Mouse (Mus musculus) hindbrain, postnatal 0 days (tissue): ENCODE data around the gene Zkscan2. TPM values are rescaled to one million over a fixed set of nuclear protein-coding genes. Genes with fewer than 3 reads are reported as not detected.

Experiments
- ATAC-seq: fragments of 200-750 bp; cut with Nextera tagmentation; 2 replicates; pipeline ENCODE4 v1.8.0; 2017; ENCODE audit warnings: mild to moderate bottlenecking, moderate TSS enrichment, moderate library complexity
- DNase-seq: peaks from one replicate; pipeline ENCODE4 v3.0.0-alpha.2; 2015; ENCODE audit warnings: low spot score
- H3K27ac ChIP-seq: fragments of 300-500 bp; sonication (generic); 2 replicates; pipeline ENCODE4 v1.5.1; 2014; ENCODE audit warnings: mild to moderate bottlenecking
- H3K27me3 ChIP-seq: fragments of 300-500 bp; sonication (generic); 2 replicates; pipeline ENCODE4 v1.6.1; 2014; ENCODE audit warnings: low read length, mixed read lengths; ENCODE audit not compliant: insufficient read depth
- H3K36me3 ChIP-seq: fragments of 300-500 bp; sonication (generic); 2 replicates; pipeline ENCODE4 v1.6.1; 2014; ENCODE audit warnings: low read length, mixed read lengths; ENCODE audit not compliant: insufficient read depth
- H3K4me1 ChIP-seq: fragments of 300-500 bp; sonication (generic); 2 replicates; pipeline ENCODE4 v1.6.1; 2014; ENCODE audit warnings: antibody characterized with exemption, low read length, mixed read lengths; ENCODE audit not compliant: insufficient read depth
- H3K4me2 ChIP-seq: fragments of 300-500 bp; sonication (generic); 2 replicates; pipeline ENCODE4 v1.6.1; 2014; ENCODE audit warnings: low read depth, mild to moderate bottlenecking, low read length, moderate library complexity, mixed read lengths
- H3K4me3 ChIP-seq: fragments of 300-500 bp; sonication (generic); 2 replicates; pipeline ENCODE4 v1.5.1; 2014; ENCODE audit warnings: low read length
- H3K9ac ChIP-seq: fragments of 300-500 bp; sonication (generic); replicated peaks from 2 replicates; pipeline ENCODE4 v1.6.1; 2014; ENCODE audit warnings: mild to moderate bottlenecking, low read length, moderate library complexity, mixed read lengths
- H3K9me3 ChIP-seq: fragments of 300-500 bp; sonication (generic); 2 replicates; pipeline ENCODE4 v1.6.1; 2016; ENCODE audit warnings: low read length, mixed read lengths
- CTCF ChIP-seq: IDR thresholded peaks from 2 replicates; pipeline ENCODE4 v1.5.1; 2016; ENCODE audit warnings: antibody characterized with exemption, control low read depth, low read depth
- WGBS: fragments of 180-500 bp; shearing (Covaris S2); extraction: QIAGEN DNeasy Blood & Tissue Kit; methylation state at CpG from one replicate; pipeline ENCODE4 v1.1.7; 2014; 5-methylcytosine and 5-hydroxymethylcytosine counted together
- polyA plus RNA-seq: library from polyadenylated mRNA; unstranded; fragments of >200 nt; fragmentation: Nextera tagmentation; extraction: Ambion mirVana; gene quantifications from 2 replicates; pipeline ENCODE4 v1.2.1, GENCODE M21; 2015
- total RNA-seq: library from RNA; depleted of rRNA; stranded (reverse); fragments of >200 nt; gene quantifications from 2 replicates; pipeline ENCODE4 v1.2.3, GENCODE M21; 2014; rRNA removed

Gene Zkscan2
- total and polyA plus RNA-seq, 2 experiments from 2014 or later: 8.0 to 14.4 TPM

DNA sequence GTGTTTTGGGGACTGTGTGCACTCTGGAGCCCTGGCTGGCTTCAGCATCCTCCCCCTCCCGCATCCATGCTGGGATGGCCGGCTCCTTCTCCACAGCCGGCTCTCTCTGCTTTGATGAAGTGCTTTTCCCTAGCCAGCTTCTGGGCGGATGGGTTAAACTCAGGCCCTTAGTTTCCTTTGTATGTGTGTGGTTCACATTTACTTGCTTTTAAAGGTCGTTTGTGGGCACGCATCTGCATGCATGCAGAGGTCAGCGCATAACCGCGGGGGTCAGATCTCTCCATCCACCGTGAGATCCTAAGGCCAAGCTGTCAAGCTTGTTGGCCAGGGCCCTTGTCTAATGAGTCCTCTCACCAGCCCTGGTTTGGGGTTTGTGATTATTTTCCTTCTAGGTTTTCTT, 50.6 kb downstream of the Zkscan2 start:
- H3K4me2 ChIP-seq: no peak overlapping the region
- no peak overlapping the region for H3K9ac ChIP-seq
- H3K9me3 ChIP-seq: no peaks in the 10 kb centered on the region
- H3K4me1 ChIP-seq: no peaks in the 10 kb centered on the region
- H3K4me3 ChIP-seq: no peak overlapping the region
- DNase-seq: no peak
- ATAC-seq: no peak
- WGBS: 57% methylated on average over 10 of the region's 10 CpGs
- no peak overlapping the region for H3K27ac ChIP-seq
- H3K27me3 ChIP-seq: no peaks in the 10 kb centered on the region
- no peaks in the 10 kb centered on the region for H3K36me3 ChIP-seq
- TF ChIP-seq CTCF: no peak

DNA sequence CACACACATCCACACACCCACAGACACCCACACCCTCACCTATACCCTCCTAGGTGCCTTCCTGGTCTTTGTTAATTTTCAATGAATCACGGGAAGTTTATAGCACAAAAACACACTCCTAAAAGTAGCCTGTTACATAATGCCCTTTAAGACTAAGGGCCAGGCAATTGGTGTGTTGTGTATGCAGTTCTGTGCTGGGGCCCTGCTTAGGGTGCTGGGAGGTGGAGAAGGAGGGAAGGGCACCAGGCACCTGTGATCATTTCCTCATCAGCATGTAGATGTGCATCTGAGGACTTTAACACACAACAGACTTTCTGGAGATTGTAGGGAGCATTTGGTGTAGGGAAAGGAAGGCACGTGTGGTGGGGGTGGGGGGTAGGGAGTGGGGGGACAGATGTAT, 51.5 kb downstream of the Zkscan2 start:
- Histone ChIP-seq H3K4me1 (no peaks in the 10 kb centered on the region), H3K27ac (no peak overlapping the region), H3K4me2 (no peak overlapping the region), H3K36me3 (no peaks in the 10 kb centered on the region), H3K9me3 (no peaks in the 10 kb centered on the region), H3K9ac (no peak overlapping the region), H3K27me3 (no peaks in the 10 kb centered on the region), H3K4me3 (no peak overlapping the region)
- ATAC-seq (no peak), DNase-seq (no peak)
- TF ChIP-seq CTCF: no peak
- 96% methylated on average over 2 of the region's 2 CpGs for WGBS

DNA sequence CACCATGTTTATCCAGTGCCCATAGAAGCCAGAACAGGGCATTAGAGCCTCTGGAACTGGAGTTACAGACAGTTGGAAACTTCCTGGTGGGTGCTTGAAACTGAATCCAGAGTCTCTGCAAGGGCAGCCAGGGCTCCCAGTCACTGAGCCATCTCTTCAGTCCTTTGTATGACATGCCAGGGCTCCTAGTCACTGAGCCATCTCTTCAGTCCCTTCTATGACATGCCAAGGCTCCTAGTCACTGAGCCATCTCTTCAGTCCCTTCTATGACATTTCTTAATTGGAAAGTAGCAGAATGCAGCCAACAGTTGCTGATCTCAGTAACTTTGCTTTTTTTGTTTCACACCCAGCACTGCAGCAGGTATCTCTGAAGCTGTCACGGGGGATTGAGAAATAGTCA, 58.2 kb downstream of the Zkscan2 start:
- Histone ChIP-seq H3K9ac (no peak overlapping the region), H3K27ac (no peak overlapping the region), H3K4me3 (no peak overlapping the region), H3K36me3 (no peaks in the 10 kb centered on the region), H3K9me3 (no peaks in the 10 kb centered on the region), H3K4me1 (no peaks in the 10 kb centered on the region), H3K4me2 (no peak overlapping the region), H3K27me3 (no peaks in the 10 kb centered on the region)
- DNase-seq (no peak), ATAC-seq (no peak)
- TF ChIP-seq CTCF: no peak
- 74% methylated on average over 1 of the region's 1 CpGs for WGBS

DNA sequence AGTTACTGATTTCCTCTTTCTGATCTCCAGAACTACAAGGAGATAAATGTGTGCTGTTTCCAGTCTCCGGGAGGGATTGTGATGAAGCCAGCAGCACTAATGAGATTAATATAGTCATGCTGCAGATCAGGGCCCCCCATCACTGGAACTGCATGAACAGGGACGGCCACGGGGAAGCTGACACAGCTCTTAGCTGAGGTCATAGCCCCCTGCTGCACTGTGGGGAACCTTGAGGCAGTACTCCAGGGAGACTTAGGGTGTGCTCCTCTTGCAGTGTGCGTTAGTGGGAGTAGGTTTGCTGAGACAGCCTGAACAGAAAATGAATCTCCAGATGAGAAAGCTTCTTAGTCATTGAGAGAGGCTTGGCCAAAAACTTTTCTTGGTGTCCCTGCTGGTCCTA, 69.0 kb downstream of the Zkscan2 start:
- 66% methylated on average over 4 of the region's 4 CpGs for WGBS
- TF ChIP-seq CTCF: no peak
- peaks cover 17% of the 10 kb centered on the region; the same call in 1 of the 2 replicates for H3K36me3 ChIP-seq

DNA sequence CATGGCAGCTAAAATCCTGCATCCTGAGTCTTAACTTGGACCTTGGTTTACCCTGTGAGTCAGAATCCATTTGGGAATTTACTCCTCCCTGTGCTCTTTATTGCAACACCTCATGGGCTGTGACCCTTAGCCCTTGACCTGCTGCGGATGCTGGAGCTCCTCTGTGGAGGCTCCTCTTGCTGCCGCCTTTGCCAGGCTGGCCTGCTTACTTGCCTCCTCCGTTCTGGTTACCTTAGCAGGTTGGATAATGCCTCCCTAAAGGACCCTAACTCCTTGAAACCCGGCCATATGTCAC, 69.9 kb downstream of the Zkscan2 start:
- DNase-seq (no peak), ATAC-seq (no peak)
- TF ChIP-seq CTCF: no peak
- Histone ChIP-seq H3K9ac (no peak overlapping the region), H3K9me3 (no peaks in the 10 kb centered on the region), H3K4me1 (no peaks in the 10 kb centered on the region), H3K27me3 (no peaks in the 10 kb centered on the region), H3K27ac (no peak overlapping the region), H3K4me2 (no peak overlapping the region), H3K36me3 (peaks cover 17% of the 10 kb centered on the region; the same call in 1 of the 2 replicates), H3K4me3 (no peak overlapping the region)
- 75% methylated on average over 4 of the region's 4 CpGs for WGBS

More for the DNA sequence above, 69.0 kb downstream of the Zkscan2 start:
- no peaks in the 10 kb centered on the region for H3K4me1 ChIP-seq
- H3K9me3 ChIP-seq: no peaks in the 10 kb centered on the region
- no peak for DNase-seq
- no peaks in the 10 kb centered on the region for H3K27me3 ChIP-seq
- H3K4me2 ChIP-seq: no peak overlapping the region
- no peak for ATAC-seq
- H3K27ac ChIP-seq: no peak overlapping the region
- no peak overlapping the region for H3K4me3 ChIP-seq
- H3K9ac ChIP-seq: no peak overlapping the region

DNA sequence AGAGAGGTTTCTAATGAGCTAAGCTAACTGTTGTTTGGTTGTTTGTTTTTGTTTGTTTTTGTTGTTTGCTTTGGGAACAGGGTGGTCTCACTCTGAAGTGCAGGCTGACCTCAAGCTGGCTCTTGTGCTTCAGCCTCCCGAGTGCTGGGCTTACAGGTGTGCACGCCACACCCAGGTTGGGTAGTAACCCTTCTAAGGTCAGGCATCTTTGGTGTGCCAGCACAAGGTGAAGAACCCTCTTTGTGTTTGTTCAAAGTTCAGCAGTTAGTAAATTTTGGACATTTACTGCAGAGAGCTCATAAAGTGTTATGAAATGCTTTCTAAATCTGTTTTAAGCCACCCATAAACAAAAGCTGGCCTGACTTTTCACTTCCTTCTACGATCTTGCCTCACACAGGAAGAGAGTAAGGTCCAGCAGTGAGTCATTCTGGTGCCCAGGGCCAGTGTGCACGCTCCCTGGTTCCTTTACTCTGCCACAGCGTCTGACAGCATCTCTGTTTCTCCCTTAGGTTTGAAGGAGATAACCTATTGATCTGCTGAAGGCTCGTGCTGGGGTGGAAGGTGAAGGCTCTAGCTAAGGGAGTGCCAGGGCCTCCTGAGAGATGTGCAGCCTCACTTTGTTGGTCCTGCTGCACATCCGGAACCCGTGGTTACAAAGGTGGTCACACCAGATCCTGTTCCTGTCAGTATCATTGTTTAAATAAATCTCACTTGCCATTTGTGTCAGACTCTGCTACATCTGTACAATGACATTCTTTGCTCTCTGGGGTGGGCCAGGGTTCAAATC, 70.4 kb downstream of the Zkscan2 start:
- no peak overlapping the region for H3K4me2 ChIP-seq
- no peak for TF ChIP-seq CTCF
- H3K27ac ChIP-seq: no peak overlapping the region
- H3K4me3 ChIP-seq: no peak overlapping the region
- 84% methylated on average over 8 of the region's 8 CpGs for WGBS
- no peak for DNase-seq
- no peaks in the 10 kb centered on the region for H3K4me1 ChIP-seq
- no peak overlapping the region for H3K9ac ChIP-seq
- H3K27me3 ChIP-seq: no peaks in the 10 kb centered on the region
- H3K9me3 ChIP-seq: no peaks in the 10 kb centered on the region
- H3K36me3 ChIP-seq: peaks cover 20% of the 10 kb centered on the region; the same call in 1 of the 2 replicates
- no peak for ATAC-seq

Other genes starting within 250 kb of the Zkscan2 start
- 55.2 and 64.5 TPM in 2 replicates for gene Lcmt1, start 130.7 kb downstream of the Zkscan2 start, total RNA-seq
- 97.4 and 102 TPM in 2 replicates for gene Lcmt1, start 130.7 kb downstream of the Zkscan2 start, polyA plus RNA-seq
- gene Arhgap17, start 130.5 kb downstream of the Zkscan2 start, total RNA-seq: 16.2 and 19.8 TPM in 2 replicates
- gene Arhgap17, start 130.5 kb downstream of the Zkscan2 start, polyA plus RNA-seq: 6.4 and 7.2 TPM in 2 replicates
- not detected in 2 replicates for gene Aqp8, start 38.2 kb downstream of the Zkscan2 start, total RNA-seq
- 0.33 TPM in 1 of 2 replicates, not detected in the other for gene Aqp8, start 38.2 kb downstream of the Zkscan2 start, polyA plus RNA-seq